Mouse (Mus musculus) liver, embryonic 14.5 days (tissue): Measurements from ENCODE around the gene Csnk1g2.

Experiments used
- CTCF ChIP-seq: IDR thresholded peaks from 2 replicates; pipeline ENCODE4 v1.5.1; 2016; ENCODE audit warnings: antibody characterized with exemption, low read depth, control low read depth
- EP300 ChIP-seq: IDR thresholded peaks from 2 replicates; pipeline ENCODE4 v1.6.1; 2016; ENCODE audit warnings: antibody characterized with exemption, low read depth

DNA sequence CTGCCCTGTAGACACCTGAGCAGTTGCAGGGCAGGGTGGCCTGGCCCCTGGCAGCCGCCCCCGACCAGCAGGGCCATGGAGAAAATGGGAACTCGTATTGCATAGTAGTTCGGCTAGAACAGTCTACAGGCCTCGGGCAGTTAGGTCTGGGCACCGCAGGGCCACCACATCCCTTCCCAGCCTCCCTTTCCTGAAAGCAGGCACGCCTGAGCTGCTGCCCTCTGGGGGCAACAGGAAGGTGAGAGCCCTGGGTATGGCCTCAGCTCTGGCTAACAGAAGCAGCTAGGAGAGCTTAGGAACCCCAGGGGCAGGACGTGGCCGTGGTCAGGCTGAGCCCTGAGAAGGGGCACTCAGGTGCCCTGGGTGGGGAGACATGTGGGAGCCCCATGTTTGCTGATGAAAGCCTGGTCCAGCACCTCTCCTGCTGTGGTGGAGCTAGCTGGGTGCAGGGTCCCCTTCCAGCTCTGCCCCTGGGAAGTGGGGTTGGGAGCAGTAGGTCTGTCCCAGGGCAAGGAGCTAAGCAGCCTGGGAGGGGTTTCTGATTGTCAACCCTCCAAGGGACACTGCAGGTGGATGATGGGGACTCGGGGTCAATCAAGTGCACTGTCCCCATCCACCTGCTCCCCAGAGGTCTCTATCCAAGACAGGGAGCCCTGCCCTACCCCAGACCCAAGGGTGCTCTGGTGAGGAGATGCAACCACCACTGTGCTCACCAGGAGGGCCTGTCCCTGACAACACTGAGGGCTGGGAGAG, 43.5 kb downstream of the Csnk1g2 start:
- TF ChIP-seq CTCF (no peak), EP300 (no peak)
